In genomic region chr10:28225536-28226075, GRCm38 (mm10) we compare ENCODE assay signal across 23 mouse cellular contexts.
A peak's percentile ranks its signal among the peaks of the same experiment; 100 is the strongest.
DNase-seq lines count a peak whose midpoint lies in the region; ATAC-seq and TF ChIP-seq lines count a peak whose summit lies in the region.
"Had no signal": no experiment of that assay in that cellular context is flagged by ENCODE, and none has a peak within 500 bp of the region (broad histone marks: within the 10 kb centered on the region; RNA-seq: fewer than 3 reads in every experiment).

No protein-coding gene starts in this region.

- 24% methylated on average over 5 of the region's 5 CpGs for WGBS in neural tube, embryonic 15.5 days
- 22% methylated on average over 5 of the region's 5 CpGs for WGBS in embryonic facial prominence, embryonic 10.5 days

- H3K9ac ChIP-seq in neural tube, embryonic 15.5 days (replicated peaks): no peak overlapping the region
- H3K9ac ChIP-seq: forebrain, embryonic 12.5 days; heart, embryonic 15.5 days; hindbrain, embryonic 14.5 days; liver, embryonic 13.5 days; lung, embryonic 14.5 days; neural tube, embryonic 13.5 days; stomach, embryonic 15.5 days had no signal

- H3K9me3 ChIP-seq in neural tube, embryonic 15.5 days (replicated peaks): no peaks in the 10 kb centered on the region
- no peaks in the 10 kb centered on the region for H3K9me3 ChIP-seq in embryonic facial prominence, embryonic 10.5 days
- H3K9me3 ChIP-seq: forebrain, embryonic 12.5 days; heart, embryonic 15.5 days; liver, embryonic 13.5 days; neural tube, embryonic 13.5 days; stomach, embryonic 15.5 days had no signal

- DNase-seq in neural tube, embryonic 10.5 days (ENCODE audit: extremely low spot score, low spot score): peak; percentile 19
- peak; percentile 34 for DNase-seq in embryonic facial prominence, embryonic 10.5 days (ENCODE audit: low spot score)
- peak; percentile 35 for DNase-seq in hindlimb bud, embryonic 11.5 days (ENCODE audit: extremely low spot score, low read depth, low spot score)
- no peak for DNase-seq in layer of hippocampus, adult 2 months (ENCODE audit: low spot score in 2 of 2)
- no peak for DNase-seq in adrenal gland, adult 2 months
- DNase-seq in right cerebral cortex, postnatal 14 days: no peak
- DNase-seq: adrenal gland, postnatal 10 days; cerebellum, adult 8-10 months; heart, postnatal 4 days; kidney, adult 8-10 months; liver, embryonic 13.5 days; lung, embryonic 14.5 days; midbrain, embryonic 14.5 days; right cerebral cortex, postnatal 4 days; thymus, adult 18-20 months; thymus, postnatal 36 days had no signal

- H3K27me3 ChIP-seq in neural tube, embryonic 15.5 days (replicated peaks): no peaks in the 10 kb centered on the region
- H3K27me3 ChIP-seq in embryonic facial prominence, embryonic 10.5 days (replicated peaks; ENCODE audit: low read depth, poor library complexity, severe bottlenecking): no peaks in the 10 kb centered on the region
- H3K27me3 ChIP-seq: forebrain, embryonic 12.5 days; heart, embryonic 15.5 days; liver, embryonic 13.5 days; neural tube, embryonic 13.5 days; stomach, embryonic 15.5 days had no signal

- H3K27ac ChIP-seq in neural tube, embryonic 15.5 days (replicated peaks): no peak overlapping the region
- H3K27ac ChIP-seq in embryonic facial prominence, embryonic 10.5 days (replicated peaks): 0 out of 2 replicates have a peak overlapping the region, but pooled peaks have one; percentile 30
- H3K27ac ChIP-seq in layer of hippocampus, adult 2 months: no peak overlapping the region
- H3K27ac ChIP-seq: forebrain, embryonic 12.5 days; heart, embryonic 15.5 days; hindbrain, embryonic 14.5 days; liver, embryonic 13.5 days; neural tube, embryonic 13.5 days; stomach, embryonic 15.5 days had no signal

- H3K4me1 ChIP-seq in neural tube, embryonic 15.5 days: peaks cover 19% of the 10 kb centered on the region
- peaks cover 25% of the 10 kb centered on the region for H3K4me1 ChIP-seq in embryonic facial prominence, embryonic 10.5 days
- H3K4me1 ChIP-seq: stomach, embryonic 15.5 days had no signal

- no peak for TF ChIP-seq CTCF in layer of hippocampus, adult 2 months (conservative IDR thresholded peaks at IDR 0.05)

- H3K4me3 ChIP-seq in neural tube, embryonic 15.5 days (replicated peaks): no peak overlapping the region
- no peak overlapping the region for H3K4me3 ChIP-seq in embryonic facial prominence, embryonic 10.5 days
- no peak overlapping the region for H3K4me3 ChIP-seq in layer of hippocampus, adult 2 months
- H3K4me3 ChIP-seq: forebrain, embryonic 12.5 days; heart, embryonic 15.5 days; liver, embryonic 13.5 days; neural tube, embryonic 13.5 days; stomach, embryonic 15.5 days had no signal

- no peaks in the 10 kb centered on the region for H3K36me3 ChIP-seq in neural tube, embryonic 15.5 days
- H3K36me3 ChIP-seq in embryonic facial prominence, embryonic 10.5 days (replicated peaks): no peaks in the 10 kb centered on the region
- H3K36me3 ChIP-seq: forebrain, embryonic 12.5 days; heart, embryonic 15.5 days; liver, embryonic 13.5 days; neural tube, embryonic 13.5 days; stomach, embryonic 15.5 days had no signal

- no peak for ATAC-seq in neural tube, embryonic 15.5 days (ENCODE audit: low FRiP score)
- ATAC-seq: activated CD4-positive, CD25-positive, alpha-beta regulatory T cell, adult 4 months had no signal

- H3K4me2 ChIP-seq in neural tube, embryonic 15.5 days: no peak overlapping the region
- H3K4me2 ChIP-seq: forebrain, embryonic 12.5 days; heart, embryonic 15.5 days; hindbrain, embryonic 14.5 days; liver, embryonic 13.5 days; lung, embryonic 14.5 days; neural tube, embryonic 13.5 days; stomach, embryonic 15.5 days had no signal

Comparison
In these comparisons a context has a peak if more than half of its experiments do, and no peak if none do; other contexts are left out.
1. DNase-seq: peak in neural tube, embryonic 10.5 days (single experiment), embryonic facial prominence, embryonic 10.5 days (single experiment) and hindlimb bud, embryonic 11.5 days (single experiment); none in layer of hippocampus, adult 2 months (0 of 2), adrenal gland, adult 2 months (single experiment) and right cerebral cortex, postnatal 14 days (single experiment).